Mouse (Mus musculus): ENCODE measurements around the gene Gm10392. TPM values are rescaled to one million over a fixed set of nuclear protein-coding genes. Genes with fewer than 3 reads are reported as not detected.

Gene Gm10392
- total and polyA plus RNA-seq, 2 experiments from 2014 or later, result not detected

- peaks cover 34% of the 10 kb centered on the region for H3K4me1 ChIP-seq (ENCODE audit: insufficient read depth)
- DNase-seq (peak; percentile 46), ATAC-seq (peak; percentile 59)
- H3K36me3 ChIP-seq (ENCODE audit: insufficient read depth), result no peaks in the 10 kb centered on the region
- peak overlapping the region; percentile 97 for H3K4me3 ChIP-seq (ENCODE audit: low read depth, low read length)
- H3K4me2 ChIP-seq (ENCODE audit: low read depth), result peak overlapping the region; percentile 95
- no peaks in the 10 kb centered on the region for H3K9me3 ChIP-seq (ENCODE audit: low read length)
- peak overlapping the region; percentile 96 for H3K27ac ChIP-seq (ENCODE audit: low read depth, low read length)
- H3K27me3 ChIP-seq (ENCODE audit: insufficient read depth, low read length), result no peaks in the 10 kb centered on the region
- 0 out of 2 replicates have a peak, but pooled peaks have one; percentile 5 for TF ChIP-seq CTCF (IDR thresholded peaks at IDR 0.05; ENCODE audit: low read depth)
- under 1% methylated on average over 23 of the region's 23 CpGs for WGBS
- H3K9ac ChIP-seq, result peak overlapping the region; percentile 64
Measured at GRCm38 (mm10) chr11:77491502-77492291, 27.3 kb downstream of the Gm10392 start.

DNA sequence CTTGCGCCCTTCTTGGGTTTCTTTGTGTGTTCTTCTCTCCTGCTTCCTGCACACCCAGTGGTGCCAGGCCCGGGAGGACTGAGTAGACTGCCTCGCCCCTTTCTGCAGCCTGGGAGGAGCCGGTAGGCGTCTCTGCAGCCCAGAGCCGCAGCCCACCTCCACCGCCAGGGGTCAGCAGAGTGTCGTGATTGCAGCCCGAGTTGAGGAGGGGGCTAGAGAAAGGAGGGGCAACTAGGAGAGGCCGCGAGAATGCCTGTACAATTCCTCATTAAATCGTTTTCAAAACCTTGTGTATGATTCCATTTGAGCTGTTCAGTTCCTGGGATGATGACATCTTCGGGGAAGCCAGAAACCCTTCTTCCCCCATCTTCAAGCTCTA lies 27.9 kb downstream of the Gm10392 start:
- Histone ChIP-seq H3K27ac (ENCODE audit: low read depth, low read length) (peak overlapping the region; percentile 96), H3K9ac (peak overlapping the region; percentile 98), H3K36me3 (ENCODE audit: insufficient read depth) (no peaks in the 10 kb centered on the region), H3K27me3 (ENCODE audit: insufficient read depth, low read length) (no peaks in the 10 kb centered on the region), H3K9me3 (ENCODE audit: low read length) (no peaks in the 10 kb centered on the region), H3K4me2 (ENCODE audit: low read depth) (peak overlapping the region; percentile 95), H3K4me1 (ENCODE audit: insufficient read depth) (peaks cover 40% of the 10 kb centered on the region), H3K4me3 (ENCODE audit: low read depth, low read length) (peak overlapping the region; percentile 97)
- 2% methylated on average over 13 of the region's 13 CpGs for WGBS
- TF ChIP-seq CTCF (IDR thresholded peaks at IDR 0.05; ENCODE audit: low read depth), result peak; percentile 99
- DNase-seq (peak; percentile 98), ATAC-seq (peak; percentile 81)

DNA sequence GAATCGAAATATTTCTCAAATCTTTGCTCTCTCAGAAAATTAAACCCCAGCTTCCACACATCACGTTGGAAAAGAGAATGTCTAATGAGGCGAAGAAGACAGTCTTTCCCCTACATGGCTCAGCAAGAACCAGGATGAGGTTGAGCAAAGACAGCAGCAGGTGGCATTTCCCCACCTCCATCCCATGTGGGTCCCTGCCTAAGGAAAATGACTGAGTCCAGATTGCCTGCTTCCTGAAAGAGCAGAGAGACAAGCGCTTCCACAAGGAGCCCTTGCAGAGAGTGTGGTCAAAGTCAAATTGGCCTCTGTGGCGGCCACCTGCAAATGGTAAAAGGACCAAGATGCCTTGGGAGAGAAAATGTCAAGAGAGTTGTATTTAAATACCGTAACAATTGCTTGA lies 28.5 kb downstream of the Gm10392 start:
- no peaks in the 10 kb centered on the region for H3K27me3 ChIP-seq (ENCODE audit: insufficient read depth, low read length)
- H3K36me3 ChIP-seq (ENCODE audit: insufficient read depth), result no peaks in the 10 kb centered on the region
- peak overlapping the region; percentile 96 for H3K27ac ChIP-seq (ENCODE audit: low read depth, low read length)
- no peak for ATAC-seq
- H3K9me3 ChIP-seq (ENCODE audit: low read length), result no peaks in the 10 kb centered on the region
- peak; percentile 40 for DNase-seq
- peak overlapping the region; percentile 95 for H3K4me2 ChIP-seq (ENCODE audit: low read depth)
- WGBS, result 55% methylated on average over 6 of the region's 6 CpGs
- H3K9ac ChIP-seq, result peak overlapping the region; percentile 98
- peak overlapping the region; percentile 97 for H3K4me3 ChIP-seq (ENCODE audit: low read depth, low read length)
- TF ChIP-seq CTCF (IDR thresholded peaks at IDR 0.05; ENCODE audit: low read depth), result no peak
- H3K4me1 ChIP-seq (ENCODE audit: insufficient read depth), result peaks cover 47% of the 10 kb centered on the region

GRCm38 (mm10) chr11:77489591-77490235 lies 29.3 kb downstream of the Gm10392 start, which contains the start of gene Ankrd13b:
Gene Ankrd13b, minus strand, starts transcription at chr11:77489678.
- Histone ChIP-seq H3K9me3 (ENCODE audit: low read length) (no peaks in the 10 kb centered on the region), H3K27me3 (ENCODE audit: insufficient read depth, low read length) (no peaks in the 10 kb centered on the region), H3K36me3 (ENCODE audit: insufficient read depth) (no peaks in the 10 kb centered on the region), H3K4me3 (ENCODE audit: low read depth, low read length) (peak within 1 kb of the TSS; percentile 97), H3K27ac (ENCODE audit: low read depth, low read length) (peak within 1 kb of the TSS; percentile 96), H3K9ac (peak within 1 kb of the TSS; percentile 98), H3K4me1 (ENCODE audit: insufficient read depth) (peaks cover 46% of the 10 kb centered on the region), H3K4me2 (ENCODE audit: low read depth) (peak within 1 kb of the TSS; percentile 95)
- DNase-seq (peak; percentile 79), ATAC-seq (peak; percentile 50)
- under 1% methylated on average over 52 of the region's 87 CpGs for WGBS
- TF ChIP-seq CTCF (IDR thresholded peaks at IDR 0.05; ENCODE audit: low read depth), result no peak

DNA sequence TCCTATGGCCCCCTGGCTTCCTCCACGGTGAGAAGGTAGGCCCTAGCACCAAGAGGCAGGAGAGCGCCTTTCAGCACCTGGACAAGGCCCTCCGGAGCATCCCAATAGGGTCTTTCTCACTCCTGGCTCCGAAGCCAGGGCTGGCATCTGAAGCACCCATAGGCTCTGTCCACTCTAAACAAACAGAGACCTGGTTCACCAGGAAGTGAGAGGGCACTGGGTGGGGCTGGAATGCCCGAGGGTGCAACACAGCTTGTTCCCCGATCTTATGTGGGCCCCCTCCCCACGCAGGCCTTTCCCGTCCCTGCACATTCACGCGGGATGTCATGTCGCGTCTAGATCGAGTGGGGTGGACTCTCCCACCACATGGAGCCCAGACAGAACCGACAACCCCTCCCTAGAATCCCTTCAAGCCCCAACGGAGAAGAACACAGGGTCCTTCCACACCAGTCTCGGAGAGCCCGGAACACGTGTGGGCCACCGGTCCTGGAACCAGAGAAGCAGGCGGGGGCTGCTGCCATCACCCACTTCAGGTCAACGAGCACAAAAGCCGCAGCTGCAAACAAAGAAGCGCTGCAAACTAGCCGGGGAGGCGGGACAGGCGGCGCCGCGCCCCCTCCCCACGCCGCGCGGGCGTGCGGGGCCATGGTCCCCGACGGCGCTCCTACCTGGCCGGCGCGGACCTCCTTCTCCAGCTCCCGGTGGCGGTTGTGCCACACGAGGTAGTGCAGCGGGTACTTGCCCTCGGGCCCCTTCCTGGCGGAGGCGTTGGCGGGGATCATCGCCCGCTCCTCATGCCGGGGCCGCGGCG lies 30.0 kb downstream of the Gm10392 start:
- peaks cover 42% of the 10 kb centered on the region for H3K4me1 ChIP-seq (ENCODE audit: insufficient read depth)
- peak overlapping the region; percentile 96 for H3K27ac ChIP-seq (ENCODE audit: low read depth, low read length)
- H3K27me3 ChIP-seq (ENCODE audit: insufficient read depth, low read length), result no peaks in the 10 kb centered on the region
- H3K4me2 ChIP-seq (ENCODE audit: low read depth), result peak overlapping the region; percentile 95
- peak; percentile 4; the same call in 1 of the 2 replicates for ATAC-seq
- peak overlapping the region; percentile 98 for H3K9ac ChIP-seq
- 4% methylated on average over 47 of the region's 55 CpGs for WGBS
- no peaks in the 10 kb centered on the region for H3K36me3 ChIP-seq (ENCODE audit: insufficient read depth)
- peak overlapping the region; percentile 97 for H3K4me3 ChIP-seq (ENCODE audit: low read depth, low read length)
- H3K9me3 ChIP-seq (ENCODE audit: low read length), result no peaks in the 10 kb centered on the region
- DNase-seq, result peak; percentile 76
- 0 out of 2 replicates have a peak, but pooled peaks have one; percentile 3 for TF ChIP-seq CTCF (IDR thresholded peaks at IDR 0.05; ENCODE audit: low read depth)

- no peaks in the 10 kb centered on the region for H3K36me3 ChIP-seq (ENCODE audit: insufficient read depth)
- H3K9me3 ChIP-seq (ENCODE audit: low read length), result no peaks in the 10 kb centered on the region
- no peaks in the 10 kb centered on the region for H3K27me3 ChIP-seq (ENCODE audit: insufficient read depth, low read length)
- peaks cover 42% of the 10 kb centered on the region for H3K4me1 ChIP-seq (ENCODE audit: insufficient read depth)
- DNase-seq (peak; percentile 76), ATAC-seq (peak; percentile 10; the same call in 1 of the 2 replicates)
- peak overlapping the region; percentile 95 for H3K4me2 ChIP-seq (ENCODE audit: low read depth)
- H3K4me3 ChIP-seq (ENCODE audit: low read depth, low read length), result 0 out of 2 replicates have a peak overlapping the region, but pooled peaks have one; percentile 97
- TF ChIP-seq CTCF (IDR thresholded peaks at IDR 0.05; ENCODE audit: low read depth), result peak; percentile 27
- peak overlapping the region; percentile 58 for H3K27ac ChIP-seq (ENCODE audit: low read depth, low read length)
- 0 out of 2 replicates have a peak overlapping the region, but pooled peaks have one; percentile 22 for H3K9ac ChIP-seq
- 15% methylated on average over 5 of the region's 5 CpGs for WGBS
Measured at GRCm38 (mm10) chr11:77486798-77487197, 32.2 kb downstream of the Gm10392 start.
